Mouse (Mus musculus): ENCODE data around the gene Gm17409. TPM values are rescaled to one million over a fixed set of nuclear protein-coding genes. Genes with fewer than 3 reads are reported as not detected.

The Gm17409 gene
- total and polyA plus RNA-seq, 2 experiments: not detected

DNA sequence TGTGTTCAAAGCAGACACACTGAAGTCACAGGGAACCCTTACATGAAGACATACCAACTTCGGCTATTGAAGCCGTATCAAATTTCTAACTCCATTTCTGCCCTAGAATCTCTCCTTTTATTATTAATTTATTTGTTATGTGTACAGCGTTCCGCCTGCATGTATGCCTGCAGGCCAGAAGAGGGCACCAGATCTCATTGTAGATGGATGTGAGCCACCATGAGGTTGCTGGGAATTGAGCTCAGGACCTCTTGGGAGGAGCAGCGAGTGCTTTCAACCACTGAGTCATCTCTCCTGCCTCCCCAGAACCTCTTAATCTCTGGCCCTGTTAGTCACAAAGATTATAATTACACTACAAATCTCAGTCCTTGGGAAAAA, 12.4 kb upstream of the Gm17409 start:
- no peak overlapping the region for H3K27ac ChIP-seq (replicated peaks; ENCODE audit: insufficient read depth, low read depth, low read length)
- H3K4me1 ChIP-seq (ENCODE audit: control insufficient read depth, insufficient read depth, low read length): no peaks in the 10 kb centered on the region
- WGBS: 97% methylated on average over 5 of the region's 5 CpGs

DNA sequence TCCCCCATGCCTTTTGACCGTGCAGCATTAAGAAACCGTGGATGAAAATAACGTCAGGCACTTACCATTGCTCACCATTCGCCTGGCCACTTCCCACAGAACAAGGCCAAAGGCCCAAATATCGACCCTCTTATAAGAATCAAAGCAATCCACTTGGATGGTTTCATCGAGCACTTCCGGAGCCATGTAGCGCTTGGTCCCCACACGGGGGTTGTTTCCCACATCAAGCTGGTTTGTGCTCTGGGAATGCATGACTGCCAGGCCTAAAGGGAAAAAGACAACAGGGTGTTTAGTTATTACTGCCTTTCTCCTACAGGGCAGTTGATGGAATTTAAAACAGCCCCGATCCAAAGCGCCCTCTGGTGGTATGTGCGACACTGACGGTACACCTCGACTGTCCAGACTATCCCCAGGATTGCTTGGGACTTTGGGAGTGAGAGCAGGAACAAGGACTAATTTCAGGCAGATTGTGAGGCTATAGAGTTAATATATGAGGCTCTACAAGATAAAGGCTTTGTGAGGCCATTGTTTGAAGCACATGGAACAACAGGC, 11.0 kb upstream of the Gm17409 start:
- TF ChIP-seq CTCF (IDR thresholded peaks at IDR 0.05; ENCODE audit: low read depth, low read length) (peak; percentile 49), POLR2A (IDR thresholded peaks at IDR 0.05; ENCODE audit: extremely low read depth, insufficient read depth, low read length) (no peak)
- no peak overlapping the region for H3K4me3 ChIP-seq (ENCODE audit: insufficient read depth, low read depth, low read length)
- DNase-seq (ENCODE audit: extremely low read depth, low read depth, low spot score): no peak

More for the DNA sequence above, 12.4 kb upstream of the Gm17409 start:
- peaks cover 45% of the 10 kb centered on the region for H3K36me3 ChIP-seq (ENCODE audit: control insufficient read depth, insufficient read depth, low read length)
- H3K79me2 ChIP-seq (ENCODE audit: control insufficient read depth, insufficient read depth, low read length): peaks cover 3% of the 10 kb centered on the region; the same call in 1 of the 2 replicates
- DNase-seq (ENCODE audit: extremely low read depth, low read depth, low spot score): no peak
- TF ChIP-seq POLR2A (IDR thresholded peaks at IDR 0.05; ENCODE audit: extremely low read depth, insufficient read depth, low read length) (no peak), CTCF (IDR thresholded peaks at IDR 0.05; ENCODE audit: low read depth, low read length) (peak; percentile 34)
- no peak overlapping the region for H3K9ac ChIP-seq (ENCODE audit: low read depth, low read length)
- no peaks in the 10 kb centered on the region for H3K27me3 ChIP-seq (ENCODE audit: control insufficient read depth, insufficient read depth, low read length)
- H3K4me3 ChIP-seq (ENCODE audit: insufficient read depth, low read depth, low read length): no peak overlapping the region

GRCm38 (mm10) chr2:58470290-58470689, 374 bp downstream of the Gm17409 start:
- Histone ChIP-seq H3K4me1 (ENCODE audit: control insufficient read depth, insufficient read depth, low read length) (no peaks in the 10 kb centered on the region), H3K27ac (replicated peaks; ENCODE audit: insufficient read depth, low read depth, low read length) (no peak overlapping the region), H3K9ac (ENCODE audit: low read depth, low read length) (no peak overlapping the region), H3K4me3 (ENCODE audit: insufficient read depth, low read depth, low read length) (no peak overlapping the region), H3K36me3 (ENCODE audit: control insufficient read depth, insufficient read depth, low read length) (peaks cover 52% of the 10 kb centered on the region), H3K79me2 (ENCODE audit: control insufficient read depth, insufficient read depth, low read length) (0 out of 2 replicates have a peak, but pooled peaks cover 3% of the 10 kb centered on the region), H3K27me3 (ENCODE audit: control insufficient read depth, insufficient read depth, low read length) (no peaks in the 10 kb centered on the region)
- WGBS: 96% methylated on average over 7 of the region's 7 CpGs
- TF ChIP-seq POLR2A (IDR thresholded peaks at IDR 0.05; ENCODE audit: extremely low read depth, insufficient read depth, low read length) (no peak), CTCF (IDR thresholded peaks at IDR 0.05; ENCODE audit: low read depth, low read length) (no peak)
- no peak for DNase-seq (ENCODE audit: extremely low read depth, low read depth, low spot score)

More for the DNA sequence above, 11.0 kb upstream of the Gm17409 start:
- 93% methylated on average over 14 of the region's 14 CpGs for WGBS
- Histone ChIP-seq H3K36me3 (ENCODE audit: control insufficient read depth, insufficient read depth, low read length) (peaks cover 52% of the 10 kb centered on the region), H3K4me1 (ENCODE audit: control insufficient read depth, insufficient read depth, low read length) (no peaks in the 10 kb centered on the region), H3K79me2 (ENCODE audit: control insufficient read depth, insufficient read depth, low read length) (peaks cover 3% of the 10 kb centered on the region; the same call in 1 of the 2 replicates), H3K9ac (ENCODE audit: low read depth, low read length) (no peak overlapping the region), H3K27ac (replicated peaks; ENCODE audit: insufficient read depth, low read depth, low read length) (no peak overlapping the region), H3K27me3 (ENCODE audit: control insufficient read depth, insufficient read depth, low read length) (no peaks in the 10 kb centered on the region)

GRCm38 (mm10) chr2:58475578-58475977, 5.7 kb downstream of the Gm17409 start:
- 94% methylated on average over 8 of the region's 8 CpGs for WGBS
- H3K79me2 ChIP-seq (ENCODE audit: control insufficient read depth, insufficient read depth, low read length): no peaks in the 10 kb centered on the region
- no peak overlapping the region for H3K9ac ChIP-seq (ENCODE audit: low read depth, low read length)
- H3K4me3 ChIP-seq (ENCODE audit: insufficient read depth, low read depth, low read length): no peak overlapping the region
- no peak for DNase-seq (ENCODE audit: extremely low read depth, low read depth, low spot score)
- H3K27me3 ChIP-seq (ENCODE audit: control insufficient read depth, insufficient read depth, low read length): no peaks in the 10 kb centered on the region
- H3K4me1 ChIP-seq (ENCODE audit: control insufficient read depth, insufficient read depth, low read length): no peaks in the 10 kb centered on the region
- H3K27ac ChIP-seq (replicated peaks; ENCODE audit: insufficient read depth, low read depth, low read length): no peak overlapping the region
- TF ChIP-seq CTCF (IDR thresholded peaks at IDR 0.05; ENCODE audit: low read depth, low read length): no peak
- TF ChIP-seq POLR2A (IDR thresholded peaks at IDR 0.05; ENCODE audit: extremely low read depth, insufficient read depth, low read length): no peak
- H3K36me3 ChIP-seq (ENCODE audit: control insufficient read depth, insufficient read depth, low read length): peaks cover 16% of the 10 kb centered on the region; the same call in 1 of the 2 replicates

GRCm38 (mm10) chr2:58476956-58477715, 7.2 kb downstream of the Gm17409 start:
- WGBS: 59% methylated on average over 12 of the region's 12 CpGs
- no peak overlapping the region for H3K4me3 ChIP-seq (ENCODE audit: insufficient read depth, low read depth, low read length)

More at GRCm38 (mm10) chr2:58476956-58477715, 7.2 kb downstream of the Gm17409 start:
- TF ChIP-seq POLR2A (IDR thresholded peaks at IDR 0.05; ENCODE audit: extremely low read depth, insufficient read depth, low read length) (no peak), CTCF (IDR thresholded peaks at IDR 0.05; ENCODE audit: low read depth, low read length) (peak; percentile 68)
- peak; percentile 57 for DNase-seq (ENCODE audit: extremely low read depth, low read depth, low spot score)
- H3K27me3 ChIP-seq (ENCODE audit: control insufficient read depth, insufficient read depth, low read length): no peaks in the 10 kb centered on the region
- H3K9ac ChIP-seq (ENCODE audit: low read depth, low read length): no peak overlapping the region
- H3K36me3 ChIP-seq (ENCODE audit: control insufficient read depth, insufficient read depth, low read length): peaks cover 11% of the 10 kb centered on the region; the same call in 1 of the 2 replicates
- H3K27ac ChIP-seq (replicated peaks; ENCODE audit: insufficient read depth, low read depth, low read length): no peak overlapping the region
- H3K4me1 ChIP-seq (ENCODE audit: control insufficient read depth, insufficient read depth, low read length): no peaks in the 10 kb centered on the region
- no peaks in the 10 kb centered on the region; the same call in 1 of the 2 replicates for H3K79me2 ChIP-seq (ENCODE audit: control insufficient read depth, insufficient read depth, low read length)
